Mouse (Mus musculus) G1E (cell line): Measurements from ENCODE around the gene Gm48552. TPM values are rescaled to one million over a fixed set of nuclear protein-coding genes. Genes with fewer than 3 reads are reported as not detected.

Experiments
- ATAC-seq: 2 replicates; pipeline ENCODE4 v1.8.0; 2016; ENCODE audit warnings: mild to moderate bottlenecking; ENCODE audit not compliant: insufficient number of reproducible peaks, poor library complexity, low FRiP score, severe bottlenecking; ENCODE audit errors: extremely low read depth
- DNase-seq: peaks from one replicate; pipeline ENCODE4 v3.0.0; 2012; ENCODE audit warnings: low spot score
- H3K27me3 ChIP-seq: 2 replicates; pipeline ENCODE4 v1.6.1; 2012; ENCODE audit warnings: mild to moderate bottlenecking, low read length, inconsistent platforms; ENCODE audit not compliant: insufficient read depth
- H3K36me3 ChIP-seq: replicated peaks from 2 replicates; pipeline ENCODE3; 2012; ENCODE audit warnings: mild to moderate bottlenecking, inconsistent platforms
- H3K4me1 ChIP-seq: 2 replicates; pipeline ENCODE4 v1.6.1; 2012; ENCODE audit warnings: low read depth, low read length, inconsistent platforms, mixed read lengths; ENCODE audit not compliant: insufficient read depth
- H3K4me3 ChIP-seq: 2 replicates; pipeline ENCODE4 v1.5.1; 2012; ENCODE audit warnings: low read depth, mild to moderate bottlenecking, inconsistent platforms, low read length, moderate library complexity, mixed read lengths
- H3K9me3 ChIP-seq: replicated peaks from 2 replicates; pipeline ENCODE4 v1.6.1; 2012; ENCODE audit warnings: inconsistent platforms
- CTCF ChIP-seq: IDR thresholded peaks from 2 replicates; pipeline ENCODE4 v1.5.1; 2012; ENCODE audit warnings: low read depth, low read length, inconsistent platforms, mixed read lengths
- GATA1 ChIP-seq: IDR thresholded peaks from 2 replicates; pipeline ENCODE4 v1.6.1; 2012; ENCODE audit warnings: borderline replicate concordance, low read length, inconsistent platforms, mixed read lengths
- GATA2 ChIP-seq: IDR thresholded peaks from 2 replicates; pipeline ENCODE4 v1.6.1; 2012; ENCODE audit warnings: low read depth, low read length, inconsistent platforms, borderline replicate concordance
- POLR2AphosphoS5 ChIP-seq: IDR thresholded peaks from 2 replicates; pipeline ENCODE4 v1.6.1; 2012; ENCODE audit warnings: low read depth, low read length, inconsistent platforms; ENCODE audit not compliant: insufficient replicate concordance
- TAL1 ChIP-seq: conservative IDR thresholded peaks from 2 replicates; pipeline ENCODE4 v1.6.1; 2012; ENCODE audit warnings: low read depth, low read length, inconsistent platforms, mixed read lengths
- polyA plus RNA-seq: library from polyadenylated mRNA; stranded (reverse); fragments of >175 nt; gene quantifications from 2 replicates; pipeline ENCODE4 v1.2.3, GENCODE M21; 2012
- total RNA-seq, 2 experiments: library from RNA; stranded (forward) in 1 of 2; stranded (reverse) in 1 of 2; fragments of 200-1000 nt in 1 of 2; fragments of >200 nt in 1 of 2; fragmentation: Nextera tagmentation in 1 of 2; gene quantifications; 2 replicates each; pipeline ENCODE4 v1.2.3; 2014 to 2017

Gm48552 gene
- total and polyA plus RNA-seq, 3 experiments: 0.38 to 7.4 (median 1.2) TPM

GRCm38 (mm10) chr10:81429605-81430061, 40.8 kb downstream of the Gm48552 start:
- H3K36me3 ChIP-seq: no peaks in the 10 kb centered on the region
- TF ChIP-seq CTCF: no peak
- no peak for TF ChIP-seq GATA2
- TF ChIP-seq TAL1: no peak
- no peak for TF ChIP-seq POLR2AphosphoS5
- TF ChIP-seq GATA1: no peak
- H3K4me1 ChIP-seq: peaks cover 67% of the 10 kb centered on the region
- peak; percentile 57 for ATAC-seq
- DNase-seq: peak; percentile 91
- peak overlapping the region; percentile 77 for H3K4me3 ChIP-seq
- H3K27me3 ChIP-seq: peaks cover 73% of the 10 kb centered on the region
- no peaks in the 10 kb centered on the region for H3K9me3 ChIP-seq

- Histone ChIP-seq H3K4me1 (peaks cover 69% of the 10 kb centered on the region), H3K27me3 (peaks cover 73% of the 10 kb centered on the region), H3K4me3 (peak overlapping the region; percentile 77), H3K9me3 (no peaks in the 10 kb centered on the region), H3K36me3 (no peaks in the 10 kb centered on the region)
- peak; percentile 72 for DNase-seq
- no peak for TF ChIP-seq POLR2AphosphoS5
- TF ChIP-seq GATA1: no peak
- no peak for TF ChIP-seq TAL1
- TF ChIP-seq CTCF: no peak
- TF ChIP-seq GATA2: no peak
- no peak for ATAC-seq
Observed at GRCm38 (mm10) chr10:81430141-81430830, 41.5 kb downstream of the Gm48552 start.

GRCm38 (mm10) chr10:81430831-81431525, 42.2 kb downstream of the Gm48552 start:
- Histone ChIP-seq H3K27me3 (peaks cover 69% of the 10 kb centered on the region), H3K4me1 (peaks cover 68% of the 10 kb centered on the region), H3K4me3 (peak overlapping the region; percentile 77), H3K9me3 (no peaks in the 10 kb centered on the region), H3K36me3 (no peaks in the 10 kb centered on the region)
- no peak for TF ChIP-seq GATA1
- TF ChIP-seq GATA2: no peak
- TF ChIP-seq TAL1: no peak
- no peak for TF ChIP-seq CTCF
- TF ChIP-seq POLR2AphosphoS5: no peak
- DNase-seq (no peak), ATAC-seq (no peak)

GRCm38 (mm10) chr10:81431526-81432168, 42.8 kb downstream of the Gm48552 start:
- Histone ChIP-seq H3K4me1 (peaks cover 61% of the 10 kb centered on the region), H3K36me3 (no peaks in the 10 kb centered on the region), H3K4me3 (peak overlapping the region; percentile 77; the same call in 1 of the 2 replicates), H3K9me3 (no peaks in the 10 kb centered on the region), H3K27me3 (peaks cover 63% of the 10 kb centered on the region)
- ATAC-seq: no peak
- no peak for DNase-seq
- no peak for TF ChIP-seq CTCF
- no peak for TF ChIP-seq TAL1
- TF ChIP-seq GATA2: no peak
- no peak for TF ChIP-seq POLR2AphosphoS5
- no peak for TF ChIP-seq GATA1

GRCm38 (mm10) chr10:81432169-81432867, 43.5 kb downstream of the Gm48552 start:
- Histone ChIP-seq H3K4me1 (peaks cover 55% of the 10 kb centered on the region), H3K4me3 (no peak overlapping the region; the same call in 1 of the 2 replicates), H3K27me3 (peaks cover 56% of the 10 kb centered on the region), H3K9me3 (no peaks in the 10 kb centered on the region), H3K36me3 (no peaks in the 10 kb centered on the region)
- DNase-seq (no peak), ATAC-seq (no peak)
- no peak for TF ChIP-seq TAL1
- TF ChIP-seq GATA2: no peak
- TF ChIP-seq POLR2AphosphoS5: no peak
- TF ChIP-seq CTCF: no peak
- no peak for TF ChIP-seq GATA1

GRCm38 (mm10) chr10:81432868-81433262, 44.1 kb downstream of the Gm48552 start:
- no peaks in the 10 kb centered on the region for H3K36me3 ChIP-seq
- H3K9me3 ChIP-seq: no peaks in the 10 kb centered on the region
- ATAC-seq: peak; percentile 79
- H3K4me1 ChIP-seq: peaks cover 53% of the 10 kb centered on the region
- peaks cover 51% of the 10 kb centered on the region for H3K27me3 ChIP-seq
- H3K4me3 ChIP-seq: peak overlapping the region; percentile 28; the same call in 1 of the 2 replicates
- no peak for TF ChIP-seq TAL1
- TF ChIP-seq POLR2AphosphoS5: no peak
- TF ChIP-seq CTCF: no peak
- TF ChIP-seq GATA1: no peak
- DNase-seq: peak; percentile 98
